Mouse (Mus musculus): Measurements from ENCODE around the gene Homez.

Homez gene

GRCm38 (mm10) chr14:54870861-54871260 is at the start of gene Homez:
Homez (minus strand) TSS chr14:54870961.
- DNase-seq = no peak

- DNase-seq = no peak
Observed at GRCm38 (mm10) chr14:54920076-54920685, 49.4 kb upstream of the Homez start.

- no peak for DNase-seq
Observed at GRCm38 (mm10) chr14:54913343-54913742, 42.6 kb upstream of the Homez start.

GRCm38 (mm10) chr14:54912886-54913285 is 42.1 kb upstream of the Homez start, which contains the start of gene Slc22a17:
Slc22a17 (minus strand) TSS chr14:54913132.
- peak; percentile 77 for DNase-seq

- DNase-seq = peak; percentile 43
Observed at GRCm38 (mm10) chr14:54912109-54912850, 41.5 kb upstream of the Homez start.

- no peak for DNase-seq
Observed at GRCm38 (mm10) chr14:54908682-54909081, 37.9 kb upstream of the Homez start.

- no peak for DNase-seq
Observed at GRCm38 (mm10) chr14:54903641-54904040, 32.9 kb upstream of the Homez start.

GRCm38 (mm10) chr14:54900383-54900782 is 29.6 kb upstream of the Homez start:
- peak; percentile 52 for DNase-seq

GRCm38 (mm10) chr14:54897445-54897844 is 26.7 kb upstream of the Homez start:
- no peak for DNase-seq

- no peak for DNase-seq
Observed at GRCm38 (mm10) chr14:54894296-54895151, 23.8 kb upstream of the Homez start.

GRCm38 (mm10) chr14:54893651-54894181 is 23.0 kb upstream of the Homez start:
- peak; percentile 98 for DNase-seq

GRCm38 (mm10) chr14:54892200-54892599 is 21.4 kb upstream of the Homez start, which contains the start of gene Pabpn1:
Pabpn1 (plus strand) TSS chr14:54892500.
- DNase-seq = no peak

- DNase-seq = no peak
Observed at GRCm38 (mm10) chr14:54885309-54885708, 14.5 kb upstream of the Homez start.

GRCm38 (mm10) chr14:54884022-54884712 is 13.4 kb upstream of the Homez start:
- DNase-seq = no peak

- peak; percentile 79 for DNase-seq
Observed at GRCm38 (mm10) chr14:54883154-54884021, 12.6 kb upstream of the Homez start, which contains the start of the genes Bcl2l2 and Gm20521. Bcl2l2 (plus strand) TSS chr14:54883377. Gm20521 (plus strand) TSS chr14:54883441.

- DNase-seq = peak; percentile 73
Observed at GRCm38 (mm10) chr14:54877048-54877715, 6.4 kb upstream of the Homez start, which contains the start of gene Ppp1r3e. Ppp1r3e (minus strand) TSS chr14:54877550.

- peak; percentile 93 for DNase-seq
Observed at GRCm38 (mm10) chr14:54876539-54877047, 5.8 kb upstream of the Homez start.

- DNase-seq = no peak
Observed at GRCm38 (mm10) chr14:54875844-54876538, 5.2 kb upstream of the Homez start.

GRCm38 (mm10) chr14:54874165-54874564 is 3.4 kb upstream of the Homez start:
- DNase-seq = no peak

GRCm38 (mm10) chr14:54868026-54868425 is 2.7 kb downstream of the Homez start:
- DNase-seq = no peak
